14 mouse cellular contexts compared by ENCODE assay signal in the genomic region with DNA sequence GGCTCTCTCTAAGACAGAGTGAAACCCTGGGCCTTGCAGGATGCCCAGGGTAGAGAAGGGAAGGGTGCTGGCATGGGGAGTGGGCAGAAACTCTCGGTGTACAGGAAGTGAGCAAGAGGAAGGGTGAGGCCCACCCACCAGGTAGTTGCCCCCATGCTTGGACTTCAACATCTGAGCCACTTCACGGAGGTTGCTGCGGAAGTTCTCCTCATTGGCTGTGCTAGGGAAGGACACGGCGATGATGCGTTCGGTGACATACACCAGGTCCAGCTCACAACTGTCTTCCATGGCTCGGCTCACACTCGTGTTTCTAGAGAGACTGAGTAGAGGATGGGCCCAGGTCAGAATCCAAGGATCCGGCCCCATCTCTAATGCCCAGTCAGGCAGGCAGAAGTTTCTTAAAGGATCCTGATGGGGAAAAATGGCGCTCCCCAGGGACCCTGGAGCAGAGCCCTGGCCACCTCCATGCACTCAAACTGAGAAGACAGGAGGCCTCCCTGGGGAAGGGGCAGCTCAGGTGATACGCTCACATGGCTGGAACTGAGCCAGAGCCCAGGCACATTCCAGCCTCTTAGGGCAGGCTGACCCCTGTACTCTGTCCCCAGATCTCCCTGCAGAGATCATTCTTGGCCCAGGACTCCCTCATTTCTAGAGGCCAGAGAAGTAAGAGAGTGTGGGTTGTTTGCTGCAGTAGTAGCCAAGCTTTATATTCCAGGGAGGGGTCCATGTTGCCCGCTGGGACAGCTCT.
DNase-seq lines count a peak whose midpoint lies in the region; ATAC-seq lines count a peak whose summit lies in the region.
"Had no signal": no experiment of that assay in that cellular context is flagged by ENCODE, and none has a peak within 500 bp of the region (broad histone marks: within the 10 kb centered on the region; RNA-seq: fewer than 3 reads in every experiment).

No protein-coding gene starts in this region.

- peak; percentile 42 for DNase-seq in adrenal gland, postnatal 14 days
- DNase-seq in adrenal gland, postnatal 36 days = no peak
- peak; percentile 85 for DNase-seq in kidney, adult 11 months
- peak; percentile 85 to 89 for DNase-seq in kidney, postnatal 36 days
- no peak for DNase-seq in midbrain, embryonic 11.5 days (ENCODE audit: low spot score, missing footprints)
- DNase-seq in cerebellum, postnatal 4 days (ENCODE audit: low spot score in 2 of 2) = no peak
- DNase-seq: cerebellum, postnatal 10 days; forebrain, postnatal 0 days; right cerebral cortex, postnatal 25 days had no signal

- H3K9me3 ChIP-seq in kidney, embryonic 14.5 days (ENCODE audit: control insufficient read depth, low read length) = no peaks in the 10 kb centered on the region
- H3K9me3 ChIP-seq in heart, embryonic 16.5 days (replicated peaks; ENCODE audit: control insufficient read depth, low read length) = no peaks in the 10 kb centered on the region
- no peaks in the 10 kb centered on the region for H3K9me3 ChIP-seq in midbrain, embryonic 11.5 days (ENCODE audit: control insufficient read depth, low read length)
- H3K9me3 ChIP-seq: midbrain, embryonic 15.5 days had no signal

- H3K4me2 ChIP-seq in kidney, embryonic 14.5 days (replicated peaks; ENCODE audit: low read depth, low read length) = no peak overlapping the region
- H3K4me2 ChIP-seq in heart, embryonic 16.5 days (ENCODE audit: low read depth, low read length) = no peak overlapping the region
- H3K4me2 ChIP-seq in midbrain, embryonic 11.5 days = no peak overlapping the region
- H3K4me2 ChIP-seq: midbrain, embryonic 15.5 days had no signal

- no peak for ATAC-seq in kidney, embryonic 14.5 days (ENCODE audit: low FRiP score, low TSS enrichment)
- no peak for ATAC-seq in heart, embryonic 16.5 days (replicated peaks; ENCODE audit: extremely low read depth, insufficient read depth, low FRiP score)
- no peak for ATAC-seq in midbrain, embryonic 11.5 days (ENCODE audit: low FRiP score)
- ATAC-seq: forebrain, postnatal 0 days; hindbrain, embryonic 16.5 days; midbrain, embryonic 15.5 days had no signal

- no peak overlapping the region for H3K27ac ChIP-seq in kidney, embryonic 14.5 days (ENCODE audit: low read depth, low read length)
- peak overlapping the region; percentile 46 for H3K27ac ChIP-seq in heart, embryonic 16.5 days (ENCODE audit: low read length)
- H3K27ac ChIP-seq in midbrain, embryonic 11.5 days (ENCODE audit: low read depth, low read length) = no peak overlapping the region
- H3K27ac ChIP-seq: macrophage; midbrain, embryonic 15.5 days had no signal

- H3K36me3 ChIP-seq in kidney, embryonic 14.5 days (ENCODE audit: control insufficient read depth, insufficient read depth, low read length) = peaks cover 35% of the 10 kb centered on the region
- peaks cover 41% of the 10 kb centered on the region for H3K36me3 ChIP-seq in heart, embryonic 16.5 days (ENCODE audit: control insufficient read depth, insufficient read depth)
- no peaks in the 10 kb centered on the region for H3K36me3 ChIP-seq in midbrain, embryonic 11.5 days (ENCODE audit: control insufficient read depth, insufficient read depth, low read length)
- H3K36me3 ChIP-seq: midbrain, embryonic 15.5 days had no signal

- no peaks in the 10 kb centered on the region for H3K27me3 ChIP-seq in kidney, embryonic 14.5 days (ENCODE audit: control insufficient read depth, insufficient read depth, low read length)
- H3K27me3 ChIP-seq in heart, embryonic 16.5 days (ENCODE audit: control insufficient read depth, insufficient read depth, low read length) = no peaks in the 10 kb centered on the region
- no peaks in the 10 kb centered on the region for H3K27me3 ChIP-seq in midbrain, embryonic 11.5 days (ENCODE audit: control insufficient read depth, insufficient read depth, low read length)
- H3K27me3 ChIP-seq: midbrain, embryonic 15.5 days had no signal

- peaks cover 20% of the 10 kb centered on the region for H3K4me1 ChIP-seq in kidney, embryonic 14.5 days (ENCODE audit: control insufficient read depth, insufficient read depth, low read length)
- H3K4me1 ChIP-seq in heart, embryonic 16.5 days (ENCODE audit: control insufficient read depth, insufficient read depth, low read length) = peaks cover 58% of the 10 kb centered on the region
- H3K4me1 ChIP-seq in midbrain, embryonic 11.5 days (ENCODE audit: control insufficient read depth, insufficient read depth, low read length) = peaks cover 4% of the 10 kb centered on the region
- H3K4me1 ChIP-seq: midbrain, embryonic 15.5 days had no signal

- 89% methylated on average over 13 of the region's 13 CpGs for WGBS in kidney, embryonic 14.5 days
- 63% methylated on average over 13 of the region's 13 CpGs for WGBS in heart, embryonic 16.5 days
- WGBS in midbrain, embryonic 11.5 days = 90% methylated on average over 13 of the region's 13 CpGs

- no peak overlapping the region for H3K9ac ChIP-seq in kidney, embryonic 14.5 days (ENCODE audit: low read depth, low read length)
- H3K9ac ChIP-seq in heart, embryonic 16.5 days (ENCODE audit: low read length) = peak overlapping the region; percentile 50
- H3K9ac ChIP-seq in midbrain, embryonic 11.5 days (ENCODE audit: low read length) = no peak overlapping the region
- H3K9ac ChIP-seq: forebrain, postnatal 0 days; midbrain, embryonic 15.5 days had no signal

- H3K4me3 ChIP-seq in kidney, embryonic 14.5 days (ENCODE audit: low read length) = no peak overlapping the region
- H3K4me3 ChIP-seq in heart, embryonic 16.5 days (ENCODE audit: low read length) = no peak overlapping the region
- H3K4me3 ChIP-seq in midbrain, embryonic 11.5 days (ENCODE audit: low read depth, low read length) = no peak overlapping the region
- H3K4me3 ChIP-seq: midbrain, embryonic 15.5 days had no signal

Comparison
In these comparisons a context has a peak if more than half of its experiments do, and no peak if none do; other contexts are left out.
1. DNase-seq: peak in adrenal gland, postnatal 14 days (single experiment), kidney, adult 11 months (single experiment) and kidney, postnatal 36 days (2 of 2); none in adrenal gland, postnatal 36 days (0 of 2), midbrain, embryonic 11.5 days (single experiment) and cerebellum, postnatal 4 days (0 of 2).